Mouse (Mus musculus) bone marrow macrophage, adult 2 months (primary cell): ENCODE data around the gene Syne3.

ENCODE experiments used
- CTCF ChIP-seq: IDR thresholded peaks from 2 replicates; pipeline ENCODE4 v1.5.1; 2012; ENCODE audit warnings: low read depth, mild to moderate bottlenecking, low read length, moderate library complexity
- POLR2A ChIP-seq: IDR thresholded peaks from 2 replicates; pipeline ENCODE4 v1.6.1; 2012; ENCODE audit warnings: mild to moderate bottlenecking, low read depth, low read length, borderline replicate concordance

DNA sequence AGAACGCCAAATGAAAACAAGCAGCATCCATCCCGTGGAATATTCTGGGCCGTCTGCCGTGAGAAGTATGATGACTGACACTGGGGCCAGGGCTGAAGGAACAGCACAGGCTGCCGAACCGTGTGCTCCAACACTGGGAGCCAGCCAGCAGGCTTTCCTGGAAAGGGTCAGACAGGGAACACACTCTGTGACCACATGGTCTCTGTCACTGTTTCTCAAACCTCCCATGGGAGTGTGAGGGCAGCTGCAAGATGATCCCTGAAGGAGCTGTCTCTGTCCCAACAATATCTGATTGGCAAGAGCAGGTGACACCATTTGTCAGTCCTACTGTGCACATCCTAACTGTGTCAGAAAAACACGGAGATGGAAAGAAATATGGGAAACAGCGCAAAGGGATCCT, 16.8 kb downstream of the Syne3 start:
- TF ChIP-seq CTCF (no peak), POLR2A (no peak)
